Mouse (Mus musculus): ENCODE data around the gene Cyp4f16.

DNA sequence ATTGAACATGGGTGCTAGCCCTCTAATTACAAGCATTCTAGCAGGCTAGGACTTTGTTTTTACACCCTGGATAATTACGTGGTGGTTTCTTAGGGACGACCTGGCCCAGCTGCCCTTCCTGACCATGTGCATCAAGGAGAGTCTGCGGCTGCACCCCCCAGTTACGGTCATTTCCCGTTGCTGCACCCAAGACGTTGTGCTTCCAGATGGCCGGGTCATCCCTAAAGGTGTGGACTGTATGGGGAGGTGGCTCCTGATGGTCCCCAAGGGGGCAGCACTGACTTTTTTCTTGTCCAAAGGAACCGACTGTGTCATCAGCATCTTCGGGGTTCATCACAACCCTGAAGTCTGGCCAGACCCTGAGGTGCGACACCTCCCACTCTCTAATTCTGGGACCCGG lies 8.6 kb upstream of the Cyp4f16 start:
- no peak for TF ChIP-seq POLR2A (IDR thresholded peaks at IDR 0.05; ENCODE audit: borderline replicate concordance, low read depth, low read length)
- no peak for TF ChIP-seq CTCF (IDR thresholded peaks at IDR 0.05; ENCODE audit: low read depth, low read length)
